Mouse (Mus musculus) limb, embryonic 13.5 days (tissue): Measurements from ENCODE around the gene Slc25a20. TPM values are rescaled to one million over a fixed set of nuclear protein-coding genes. Genes with fewer than 3 reads are reported as not detected.

ENCODE experiments used
- ATAC-seq: fragments of 200-750 bp; cut with Nextera tagmentation; 2 replicates; pipeline ENCODE4 v1.8.0; 2017; ENCODE audit warnings: low read depth, moderate number of reproducible peaks, moderate TSS enrichment; ENCODE audit not compliant: low FRiP score
- H3K27ac ChIP-seq: fragments of 300-500 bp; sonication (generic); 2 replicates; pipeline ENCODE4 v1.5.1; 2015; ENCODE audit warnings: inconsistent platforms, mild to moderate bottlenecking, moderate library complexity
- H3K27me3 ChIP-seq: fragments of 300-500 bp; sonication (generic); 2 replicates; pipeline ENCODE4 v1.6.1; 2015; ENCODE audit warnings: mild to moderate bottlenecking, inconsistent platforms
- H3K36me3 ChIP-seq: fragments of 300-500 bp; sonication (generic); 2 replicates; pipeline ENCODE4 v1.6.1; 2015; ENCODE audit warnings: inconsistent platforms, mild to moderate bottlenecking, moderate library complexity
- H3K4me1 ChIP-seq: fragments of 300-500 bp; sonication (generic); 2 replicates; pipeline ENCODE4 v1.6.1; 2015; ENCODE audit warnings: inconsistent platforms
- H3K4me2 ChIP-seq: fragments of 300-500 bp; sonication (generic); replicated peaks from 2 replicates; pipeline ENCODE4 v1.6.1; 2015; ENCODE audit warnings: inconsistent platforms, mild to moderate bottlenecking, moderate library complexity
- H3K4me3 ChIP-seq: fragments of 300-500 bp; sonication (generic); 2 replicates; pipeline ENCODE4 v1.5.1; 2015; ENCODE audit warnings: moderate library complexity, mild to moderate bottlenecking, inconsistent platforms
- H3K9ac ChIP-seq: fragments of 300-500 bp; sonication (generic); 2 replicates; pipeline ENCODE4 v1.6.1; 2015; ENCODE audit warnings: mild to moderate bottlenecking, inconsistent platforms
- H3K9me3 ChIP-seq: fragments of 300-500 bp; sonication (generic); 2 replicates; pipeline ENCODE4 v1.6.1; 2016; ENCODE audit warnings: inconsistent platforms
- WGBS: fragments of 180-500 bp; shearing (Covaris S2); methylation state at CpG from one replicate; pipeline ENCODE4 v1.1.7; 2015; 5-methylcytosine and 5-hydroxymethylcytosine counted together
- polyA plus RNA-seq: library from polyadenylated mRNA; unstranded; fragments of >200 nt; fragmentation: Nextera tagmentation; extraction: Ambion mirVana; gene quantifications from 2 replicates; pipeline ENCODE4 v1.2.1, GENCODE M21; 2015

Slc25a20 gene
- 45.7 and 50.4 TPM in 2 replicates for polyA plus RNA-seq

DNA sequence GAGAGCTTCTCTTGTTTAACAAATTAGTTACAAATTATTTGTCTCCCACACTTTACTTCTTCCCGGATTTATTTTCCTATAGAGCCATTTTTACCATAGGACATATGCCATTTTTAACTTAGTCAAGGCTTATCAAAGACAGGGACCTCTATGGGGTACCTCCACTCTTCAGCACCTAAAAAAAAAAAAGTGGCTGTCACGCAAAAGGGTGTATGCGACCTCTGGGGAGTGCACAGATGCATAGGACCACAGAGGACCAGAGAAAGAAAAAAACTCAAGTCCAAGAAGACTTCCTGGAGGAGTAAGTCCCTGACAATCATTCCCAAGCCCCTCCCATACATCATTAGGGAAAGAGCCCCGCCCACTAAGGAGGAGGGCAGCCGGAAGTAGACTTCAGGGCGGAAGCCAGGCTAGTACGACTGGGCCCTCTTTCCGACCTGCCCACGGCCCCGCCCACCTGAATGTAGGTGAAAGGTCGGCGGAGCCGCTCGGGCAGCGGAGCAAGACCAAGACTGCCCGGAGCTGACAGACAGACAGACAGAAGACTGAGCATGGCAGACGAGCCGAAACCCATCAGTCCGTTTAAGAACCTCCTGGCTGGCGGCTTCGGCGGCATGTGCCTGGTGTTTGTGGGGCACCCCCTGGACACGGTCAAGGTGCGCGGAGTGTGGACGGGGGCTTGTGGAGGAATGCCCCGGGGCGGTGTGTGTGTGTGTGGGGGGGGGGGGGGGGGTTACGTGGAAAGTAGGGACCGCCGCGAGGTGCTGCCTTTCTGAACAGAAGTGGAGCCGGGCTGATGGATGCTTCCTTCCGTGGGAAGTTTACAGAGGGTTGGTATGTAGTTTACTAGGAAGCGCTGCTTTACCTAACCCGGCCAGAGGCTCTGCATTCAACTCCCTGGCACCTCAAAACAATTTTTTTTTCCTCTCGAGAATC is at the start of gene Slc25a20:
TSS of gene Slc25a20 (plus strand) at position 412 of the 936 bp plus-strand sequence.
- Histone ChIP-seq H3K27ac (no peak within 1 kb of the TSS), H3K9me3 (no peaks in the 10 kb centered on the region), H3K36me3 (no peaks in the 10 kb centered on the region), H3K4me3 (peak within 1 kb of the TSS; percentile 65), H3K4me2 (peak within 1 kb of the TSS; percentile 71), H3K4me1 (peaks cover 11% of the 10 kb centered on the region), H3K9ac (peak within 1 kb of the TSS; percentile 65), H3K27me3 (no peaks in the 10 kb centered on the region)
- 3% methylated on average over 37 of the region's 37 CpGs for WGBS
- peak; percentile 89 for ATAC-seq

DNA sequence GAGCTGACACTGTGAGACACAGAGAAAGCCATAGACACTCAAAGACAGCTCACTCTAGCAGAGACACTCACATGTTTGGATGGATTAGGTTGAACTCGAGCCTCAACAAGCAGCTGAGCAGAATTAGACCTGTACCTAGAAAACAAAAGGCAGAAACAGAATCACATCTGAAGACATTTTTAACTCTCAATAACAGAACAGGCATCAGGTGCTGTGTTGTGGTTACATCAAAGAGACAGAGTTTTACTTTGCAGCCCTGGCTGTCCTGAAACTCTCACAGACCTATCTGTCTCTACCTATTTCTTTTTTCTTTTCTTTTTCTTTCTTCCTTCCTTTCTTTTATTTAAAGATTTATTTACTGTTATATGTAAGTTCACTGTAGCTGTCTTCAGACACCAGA is 44.6 kb upstream of the Slc25a20 start:
- no peak overlapping the region for H3K27ac ChIP-seq
- no peak overlapping the region for H3K4me3 ChIP-seq
- no peak for ATAC-seq
- H3K27me3 ChIP-seq, result no peaks in the 10 kb centered on the region
- peaks cover 78% of the 10 kb centered on the region for H3K36me3 ChIP-seq
- no peaks in the 10 kb centered on the region for H3K9me3 ChIP-seq
- no peaks in the 10 kb centered on the region for H3K4me1 ChIP-seq
- 93% methylated on average over 1 of the region's 1 CpGs for WGBS
- no peak overlapping the region for H3K9ac ChIP-seq
- no peak overlapping the region for H3K4me2 ChIP-seq

DNA sequence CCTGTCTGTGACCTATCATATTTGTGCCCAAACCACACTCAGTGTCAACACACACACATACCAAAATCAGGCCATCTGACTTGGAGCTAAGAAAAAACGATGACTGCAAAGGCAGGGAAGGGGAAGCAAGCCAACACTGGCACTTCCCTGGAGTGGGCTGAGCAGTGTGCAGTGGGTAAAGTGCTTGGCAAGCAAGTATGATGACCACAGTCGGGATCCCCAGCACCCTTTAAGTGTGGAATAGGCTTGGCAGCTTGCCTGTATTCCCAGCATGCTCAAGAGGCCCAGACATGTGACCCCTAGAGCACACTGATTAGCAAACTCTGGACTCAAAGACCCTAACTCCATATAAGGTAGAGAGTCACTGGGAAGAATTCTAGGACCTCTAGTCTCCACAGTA is 35.4 kb upstream of the Slc25a20 start:
- H3K4me2 ChIP-seq, result no peak overlapping the region
- WGBS, result 83% methylated on average over 2 of the region's 2 CpGs
- no peaks in the 10 kb centered on the region for H3K27me3 ChIP-seq
- H3K4me1 ChIP-seq, result no peaks in the 10 kb centered on the region
- ATAC-seq, result no peak
- H3K36me3 ChIP-seq, result peaks cover 34% of the 10 kb centered on the region
- H3K9me3 ChIP-seq, result no peaks in the 10 kb centered on the region
- no peak overlapping the region for H3K9ac ChIP-seq
- H3K4me3 ChIP-seq, result no peak overlapping the region
- H3K27ac ChIP-seq, result no peak overlapping the region

DNA sequence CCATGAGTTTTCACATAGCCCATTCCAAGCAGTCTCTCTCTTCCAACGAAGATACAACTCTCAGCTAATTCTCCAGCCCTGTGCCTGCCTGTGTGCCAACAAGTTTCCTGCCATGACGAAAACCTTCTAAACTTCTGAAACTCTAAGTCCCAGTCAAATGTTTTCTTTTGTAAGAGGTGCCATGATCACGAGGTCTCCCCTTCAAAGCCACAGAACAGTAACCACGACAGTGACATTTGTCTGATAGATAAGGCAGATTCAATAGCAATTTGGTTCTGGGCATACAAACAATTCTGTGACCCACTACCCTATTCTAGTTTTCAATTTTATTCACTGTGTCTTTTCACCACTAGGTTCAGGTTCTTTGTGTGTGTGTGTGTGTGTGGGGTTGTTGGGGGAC is 33.7 kb upstream of the Slc25a20 start:
- ATAC-seq, result no peak
- peaks cover 31% of the 10 kb centered on the region for H3K36me3 ChIP-seq
- H3K4me1 ChIP-seq, result no peaks in the 10 kb centered on the region
- no peaks in the 10 kb centered on the region for H3K27me3 ChIP-seq
- H3K27ac ChIP-seq, result no peak overlapping the region
- H3K4me3 ChIP-seq, result no peak overlapping the region
- no peaks in the 10 kb centered on the region for H3K9me3 ChIP-seq
- no peak overlapping the region for H3K9ac ChIP-seq
- WGBS, result 87% methylated on average over 4 of the region's 4 CpGs
- no peak overlapping the region for H3K4me2 ChIP-seq

GRCm38 (mm10) chr9:108630683-108631082 is 31.2 kb upstream of the Slc25a20 start:
- 83% methylated on average over 1 of the region's 1 CpGs for WGBS
- Histone ChIP-seq H3K36me3 (peaks cover 31% of the 10 kb centered on the region), H3K4me1 (no peaks in the 10 kb centered on the region), H3K4me2 (no peak overlapping the region), H3K27ac (no peak overlapping the region), H3K9me3 (no peaks in the 10 kb centered on the region), H3K9ac (no peak overlapping the region), H3K4me3 (no peak overlapping the region), H3K27me3 (no peaks in the 10 kb centered on the region)
- no peak for ATAC-seq

DNA sequence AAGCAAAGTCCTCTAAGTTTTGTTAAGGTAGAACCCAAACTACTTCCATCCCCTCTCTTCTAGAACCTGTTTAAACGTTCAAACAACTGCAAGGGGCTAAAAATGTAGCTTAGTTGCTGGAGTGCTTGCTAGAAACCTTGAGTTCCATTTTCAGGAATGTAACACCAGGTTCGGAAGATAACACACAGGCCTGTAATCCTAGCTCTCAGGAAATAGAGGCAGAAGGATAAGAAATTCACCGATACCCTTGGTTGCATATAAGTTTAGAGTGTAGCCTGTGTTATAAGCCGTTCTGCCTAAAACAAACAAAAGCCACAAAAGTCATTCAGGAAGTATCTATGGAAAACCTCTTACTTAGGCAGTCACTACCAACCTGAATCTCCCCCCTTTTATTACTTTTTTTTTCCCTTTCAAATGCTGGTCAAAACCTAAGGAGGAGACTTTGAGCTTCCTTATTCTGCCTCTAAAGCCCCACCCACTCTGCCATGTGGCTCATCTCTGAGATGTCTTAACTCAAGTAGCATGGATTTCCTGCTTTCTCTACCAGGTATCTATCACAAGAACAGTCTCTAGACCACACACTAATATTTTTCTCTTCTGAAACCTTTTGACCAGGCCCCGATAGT is 30.1 kb upstream of the Slc25a20 start:
- Histone ChIP-seq H3K9me3 (no peaks in the 10 kb centered on the region), H3K36me3 (peaks cover 27% of the 10 kb centered on the region), H3K27me3 (no peaks in the 10 kb centered on the region), H3K27ac (no peak overlapping the region), H3K4me3 (no peak overlapping the region), H3K9ac (no peak overlapping the region), H3K4me1 (no peaks in the 10 kb centered on the region), H3K4me2 (no peak overlapping the region)
- no peak for ATAC-seq
- 87% methylated on average over 5 of the region's 5 CpGs for WGBS

DNA sequence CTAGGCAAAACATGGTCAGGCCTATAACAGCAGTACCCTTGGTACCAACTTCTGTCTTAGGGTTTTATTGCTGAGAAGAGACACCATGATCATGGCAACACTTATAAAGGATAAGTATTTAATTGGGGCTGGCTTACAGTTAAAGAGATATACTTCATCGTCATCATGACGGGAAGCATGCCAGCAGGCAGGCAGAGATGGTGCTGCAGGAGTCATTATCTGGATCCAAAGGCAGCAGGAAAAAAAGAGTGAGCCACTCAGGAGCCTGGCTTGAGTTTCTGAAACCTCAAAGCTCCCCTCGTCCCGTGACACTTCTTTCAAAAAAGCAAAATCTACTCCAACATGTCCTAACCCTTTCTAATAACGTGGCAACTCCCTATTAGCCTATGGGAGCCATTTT is 29.5 kb upstream of the Slc25a20 start:
- no peaks in the 10 kb centered on the region for H3K4me1 ChIP-seq
- no peak for ATAC-seq
- H3K4me3 ChIP-seq, result no peak overlapping the region
- H3K9ac ChIP-seq, result no peak overlapping the region
- H3K27ac ChIP-seq, result no peak overlapping the region
- H3K4me2 ChIP-seq, result no peak overlapping the region
- WGBS, result 93% methylated on average over 5 of the region's 5 CpGs
- no peaks in the 10 kb centered on the region for H3K27me3 ChIP-seq
- H3K36me3 ChIP-seq, result peaks cover 27% of the 10 kb centered on the region
- H3K9me3 ChIP-seq, result no peaks in the 10 kb centered on the region

DNA sequence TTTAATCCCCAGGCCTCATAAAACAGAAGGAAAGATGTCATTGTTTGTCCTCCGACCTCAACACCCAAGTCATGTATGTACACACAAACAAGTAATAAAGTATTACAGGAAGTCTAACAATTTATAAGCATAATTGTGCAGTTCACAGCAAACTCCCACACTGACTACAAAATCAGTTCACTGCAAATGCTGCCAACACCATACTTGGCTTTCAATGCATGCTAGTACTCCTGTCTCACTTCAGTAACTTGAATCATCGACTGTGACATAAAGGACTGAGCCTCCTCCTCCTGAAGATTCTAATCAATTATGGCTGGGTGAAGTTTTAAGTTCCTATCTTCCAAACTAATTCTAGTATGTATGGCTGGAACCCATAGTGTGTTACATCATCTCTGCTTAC is 28.0 kb upstream of the Slc25a20 start:
- no peak for ATAC-seq
- Histone ChIP-seq H3K27ac (no peak overlapping the region), H3K27me3 (no peaks in the 10 kb centered on the region), H3K9ac (no peak overlapping the region), H3K36me3 (peaks cover 23% of the 10 kb centered on the region; the same call in 1 of the 2 replicates), H3K4me3 (no peak overlapping the region), H3K4me1 (no peaks in the 10 kb centered on the region), H3K4me2 (no peak overlapping the region), H3K9me3 (no peaks in the 10 kb centered on the region)
- WGBS, result 88% methylated on average over 2 of the region's 2 CpGs

GRCm38 (mm10) chr9:108635415-108635814 is 26.5 kb upstream of the Slc25a20 start:
- H3K36me3 ChIP-seq, result peaks cover 34% of the 10 kb centered on the region
- WGBS, result 82% methylated on average over 2 of the region's 2 CpGs

GRCm38 (mm10) chr9:108639825-108640224 is 22.1 kb upstream of the Slc25a20 start:
- peaks cover 56% of the 10 kb centered on the region for H3K36me3 ChIP-seq
- ATAC-seq, result no peak
- H3K4me1 ChIP-seq, result peaks cover 4% of the 10 kb centered on the region; the same call in 1 of the 2 replicates
- 96% methylated on average over 2 of the region's 2 CpGs for WGBS
- H3K4me3 ChIP-seq, result no peak overlapping the region
- no peak overlapping the region for H3K4me2 ChIP-seq
- H3K27ac ChIP-seq, result no peak overlapping the region
- no peaks in the 10 kb centered on the region for H3K9me3 ChIP-seq
- H3K9ac ChIP-seq, result no peak overlapping the region
- no peaks in the 10 kb centered on the region for H3K27me3 ChIP-seq

More at GRCm38 (mm10) chr9:108635415-108635814, 26.5 kb upstream of the Slc25a20 start:
- no peak overlapping the region for H3K27ac ChIP-seq
- no peaks in the 10 kb centered on the region for H3K27me3 ChIP-seq
- H3K9me3 ChIP-seq, result no peaks in the 10 kb centered on the region
- ATAC-seq, result no peak
- no peak overlapping the region for H3K4me2 ChIP-seq
- no peaks in the 10 kb centered on the region for H3K4me1 ChIP-seq
- H3K4me3 ChIP-seq, result no peak overlapping the region
- no peak overlapping the region for H3K9ac ChIP-seq

DNA sequence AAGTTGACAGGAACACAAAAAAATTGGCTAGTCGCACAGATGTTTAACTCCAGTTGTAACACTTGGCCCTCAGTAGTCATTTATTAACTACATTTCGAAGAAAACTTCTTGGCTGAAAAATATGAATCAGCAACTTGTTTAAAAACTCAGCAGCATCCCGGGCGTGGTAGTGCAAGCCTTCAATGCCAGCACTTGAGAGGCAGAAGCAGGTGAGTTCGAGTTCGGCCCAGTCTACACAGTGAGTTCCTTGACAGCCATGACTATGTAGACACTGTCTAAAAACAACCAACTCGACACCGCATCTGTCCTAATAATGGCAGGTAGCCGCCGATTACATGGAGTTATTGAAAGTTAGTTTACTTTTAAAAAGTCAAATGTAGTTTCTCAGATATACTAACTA is 13.7 kb upstream of the Slc25a20 start:
- Histone ChIP-seq H3K36me3 (peaks cover 12% of the 10 kb centered on the region), H3K27ac (no peak overlapping the region), H3K9ac (peak overlapping the region; percentile 92), H3K27me3 (no peaks in the 10 kb centered on the region), H3K4me2 (peak overlapping the region; percentile 80), H3K9me3 (no peaks in the 10 kb centered on the region), H3K4me1 (peaks cover 17% of the 10 kb centered on the region), H3K4me3 (peak overlapping the region; percentile 98)
- ATAC-seq, result no peak
- WGBS, result 48% methylated on average over 10 of the region's 10 CpGs
